Mouse (Mus musculus) liver, adult 2 months (tissue): ENCODE data around the gene Fam207a.

Experiments used
- CTCF ChIP-seq: fragments of 200-500 bp; IDR thresholded peaks from 2 replicates; pipeline ENCODE4 v1.5.1; 2011; ENCODE audit warnings: low read depth, low read length, control low read depth
- POLR2A ChIP-seq: fragments of 200-500 bp; IDR thresholded peaks from 2 replicates; pipeline ENCODE4 v1.6.1; 2011; ENCODE audit warnings: low read length, control low read depth; ENCODE audit not compliant: insufficient read depth; ENCODE audit errors: extremely low read depth

DNA sequence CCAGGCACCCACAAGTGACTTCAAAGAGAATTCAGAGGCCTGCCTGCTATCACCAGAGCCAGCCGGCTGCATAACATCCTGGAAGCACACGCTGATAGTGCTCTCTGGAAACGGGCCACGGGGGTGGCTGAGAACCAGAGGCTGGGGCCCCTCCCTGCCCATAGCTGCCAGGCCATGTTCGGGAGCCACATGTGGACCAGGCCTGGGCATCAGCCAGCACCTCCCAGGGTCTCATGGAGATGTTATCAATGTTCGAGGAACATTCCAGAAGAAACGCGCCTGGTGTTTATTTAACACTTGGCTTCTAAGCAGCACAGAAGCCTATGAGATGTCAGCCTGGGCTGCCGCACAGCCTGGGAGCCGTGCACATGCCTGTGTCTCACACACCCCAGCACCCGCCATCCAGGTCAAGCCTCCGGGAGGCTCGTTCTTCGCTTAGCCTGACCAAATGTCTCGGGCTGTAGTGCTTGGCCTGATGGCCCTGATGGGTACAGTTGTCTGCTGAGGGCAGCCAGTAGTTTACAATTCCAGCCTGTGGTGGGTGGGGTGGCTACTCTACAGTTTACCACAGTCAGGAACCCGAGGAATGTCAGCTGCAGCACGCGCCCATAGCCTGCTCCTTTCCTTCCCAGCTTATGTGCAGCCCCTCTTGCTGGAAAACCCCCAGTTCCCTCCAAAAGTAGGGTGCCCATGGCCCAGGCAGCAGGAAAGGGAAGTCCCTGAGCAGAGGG, 31.2 kb downstream of the Fam207a start:
- TF ChIP-seq CTCF (no peak), POLR2A (no peak)
